Mouse (Mus musculus) kidney, adult 8-10 months (tissue): ENCODE measurements around the gene Hnrnpab.

Experiments used
- DNase-seq, 2 experiments: peaks; one replicate each; pipeline ENCODE4 v3.0.0; 2022

Hnrnpab gene

GRCm38 (mm10) chr11:51602253-51602652, 4.4 kb downstream of the Hnrnpab start:
- DNase-seq, result no peak

DNA sequence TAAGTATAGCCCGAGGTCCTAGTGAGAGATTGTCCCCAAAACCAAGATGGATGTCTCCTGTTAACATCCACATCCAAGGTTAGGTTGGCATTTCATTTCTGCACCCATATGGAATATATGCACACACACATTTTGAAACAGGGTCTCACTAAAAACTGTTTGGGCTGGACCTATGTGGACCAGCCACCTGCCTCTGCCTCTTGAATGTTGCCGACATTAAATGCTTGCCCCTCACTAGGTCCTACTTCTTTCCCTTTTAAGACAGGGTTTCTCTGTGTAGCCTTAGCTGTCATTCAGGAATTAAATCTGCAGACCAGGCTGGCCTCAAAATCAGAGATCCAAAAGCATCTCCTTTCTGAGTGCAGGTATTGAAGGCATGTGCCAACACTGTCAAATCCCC, 9.1 kb downstream of the Hnrnpab start:
- no peak for DNase-seq

DNA sequence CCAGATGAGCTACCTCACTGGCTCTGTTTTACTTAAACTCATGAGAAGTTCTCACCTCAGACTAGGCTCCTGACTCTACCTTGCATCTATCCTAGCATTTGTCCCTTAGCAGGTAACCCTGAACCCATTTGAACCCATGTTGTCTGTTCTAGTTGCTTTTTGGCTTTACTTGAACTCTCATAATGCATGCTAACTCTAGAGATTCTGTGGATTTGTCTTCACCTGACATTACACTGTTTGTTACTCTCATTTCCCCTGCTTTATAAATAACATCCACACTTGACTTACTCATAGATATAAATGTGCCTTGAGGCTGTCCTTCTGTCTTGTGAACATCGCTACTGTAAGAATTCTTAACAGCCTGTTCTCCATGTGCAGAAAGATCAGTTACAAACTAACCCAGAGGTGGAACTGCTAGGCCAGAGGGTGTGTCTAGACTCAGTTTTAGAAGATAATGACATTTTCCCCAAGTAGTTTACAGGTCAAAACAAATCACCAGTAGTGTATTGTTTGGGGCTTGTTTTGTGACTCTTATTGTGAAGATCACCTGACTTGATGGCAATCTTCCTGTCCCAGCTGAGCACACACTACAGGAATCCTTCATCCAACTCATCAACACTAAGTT, 11.1 kb downstream of the Hnrnpab start:
- no peak for DNase-seq

DNA sequence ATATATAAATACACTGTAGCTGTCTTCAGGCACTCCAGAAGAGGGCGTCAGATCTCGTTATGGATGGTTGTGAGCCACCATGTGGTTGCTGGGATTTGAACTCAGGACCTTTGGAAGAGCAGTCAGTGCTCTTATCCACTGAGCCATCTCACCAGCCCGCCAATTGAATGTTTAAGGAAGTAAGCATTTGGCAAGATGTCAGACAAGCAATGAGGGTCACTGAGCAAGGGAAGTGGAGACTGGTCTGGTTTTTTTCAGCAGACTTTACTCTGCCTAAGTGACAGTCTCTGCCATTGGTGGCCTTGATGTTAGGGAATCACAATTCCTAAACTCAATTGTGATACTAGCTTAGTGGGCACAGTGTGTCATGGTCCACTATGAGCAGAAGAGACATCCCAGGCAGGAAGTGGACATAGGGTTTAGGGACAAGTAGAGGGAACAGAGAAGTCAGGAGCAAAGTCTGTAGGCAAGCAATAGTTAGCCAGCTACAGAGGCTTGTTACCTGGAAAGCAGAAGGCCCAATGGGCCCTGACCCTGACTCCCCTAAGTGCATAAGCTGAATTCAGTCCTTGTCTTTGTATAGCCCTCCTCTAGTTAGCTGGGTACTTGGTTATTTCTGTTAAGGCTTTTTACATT, 11.8 kb downstream of the Hnrnpab start:
- DNase-seq, result no peak

DNA sequence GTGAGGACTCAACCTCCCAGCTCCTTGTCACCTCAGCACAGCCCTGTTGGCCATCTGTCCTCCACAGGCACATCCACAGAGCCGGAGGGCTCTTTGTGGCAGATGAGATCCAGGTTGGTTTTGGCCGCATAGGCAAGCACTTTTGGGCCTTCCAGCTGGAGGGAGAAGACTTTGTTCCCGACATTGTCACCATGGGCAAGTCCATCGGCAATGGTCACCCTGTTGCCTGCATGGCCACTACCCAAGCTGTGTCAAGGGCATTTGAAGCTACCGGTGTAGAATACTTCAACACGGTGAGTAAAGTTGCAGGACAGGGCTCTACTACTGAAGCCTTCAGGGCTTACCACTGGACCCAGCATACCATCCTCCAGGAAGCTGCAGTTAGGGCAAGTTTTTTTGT, 12.8 kb downstream of the Hnrnpab start:
- no peak for DNase-seq

DNA sequence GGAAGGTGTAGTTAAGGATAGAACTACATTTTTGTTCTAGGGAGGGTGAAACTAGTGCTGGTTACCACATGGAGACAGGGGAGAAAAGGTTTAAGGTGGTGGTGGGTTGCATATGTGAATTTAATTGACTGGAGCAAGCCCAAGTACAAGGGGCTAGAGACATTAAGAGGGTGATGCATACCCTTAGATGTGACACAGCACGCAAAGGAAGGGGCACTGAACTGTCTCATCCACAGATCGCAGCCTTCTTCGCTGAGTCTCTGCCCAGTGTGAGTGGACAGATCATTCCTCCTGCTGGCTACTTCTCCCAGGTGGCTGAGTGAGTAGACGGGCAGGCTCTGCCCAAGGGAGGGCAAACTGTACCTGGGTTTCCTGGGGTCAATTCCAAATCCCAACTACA, 13.3 kb downstream of the Hnrnpab start:
- DNase-seq, result no peak

DNA sequence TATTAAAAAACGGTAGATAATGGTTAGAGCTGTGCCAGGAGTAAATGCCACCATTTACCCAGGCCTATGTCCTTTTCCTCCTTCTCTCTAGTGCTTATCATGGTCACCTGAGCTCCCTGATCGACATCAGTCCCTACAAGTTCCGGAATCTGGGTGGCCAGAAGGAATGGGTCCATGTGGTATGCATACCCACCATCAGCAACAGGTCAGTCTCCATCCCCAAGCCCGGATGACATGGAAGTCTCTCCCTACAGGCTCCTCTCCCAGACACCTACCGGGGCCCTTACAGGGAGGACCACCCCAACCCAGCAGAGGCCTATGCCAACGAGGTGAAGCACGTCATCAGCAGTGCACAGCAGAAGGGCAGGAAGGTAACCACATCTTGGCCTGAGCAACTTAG, 14.7 kb downstream of the Hnrnpab start:
- DNase-seq, result no peak

- DNase-seq, result no peak
Measured at GRCm38 (mm10) chr11:51591168-51591567, 15.5 kb downstream of the Hnrnpab start.

DNA sequence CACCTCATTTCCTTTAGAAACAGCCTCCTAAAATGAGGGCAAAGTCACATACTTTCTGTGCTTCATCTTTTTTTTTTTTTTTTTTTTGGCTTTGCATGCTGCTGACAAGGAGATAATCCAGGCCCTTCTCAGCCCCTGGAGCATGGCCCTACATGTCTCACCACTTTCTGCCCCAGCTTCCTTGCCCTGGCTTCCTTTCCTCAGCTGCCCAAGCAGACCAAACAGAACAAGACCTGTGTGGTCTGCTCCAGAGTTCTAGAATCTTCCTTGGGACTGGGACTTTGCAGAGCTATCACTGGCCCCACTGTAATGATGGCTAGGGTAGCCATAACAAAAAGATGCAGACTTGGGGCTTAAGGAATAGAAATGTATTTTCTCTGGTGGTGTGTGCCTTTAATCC, 16.6 kb downstream of the Hnrnpab start:
- DNase-seq, result no peak

GRCm38 (mm10) chr11:51588833-51589232, 17.8 kb downstream of the Hnrnpab start:
- no peak for DNase-seq

DNA sequence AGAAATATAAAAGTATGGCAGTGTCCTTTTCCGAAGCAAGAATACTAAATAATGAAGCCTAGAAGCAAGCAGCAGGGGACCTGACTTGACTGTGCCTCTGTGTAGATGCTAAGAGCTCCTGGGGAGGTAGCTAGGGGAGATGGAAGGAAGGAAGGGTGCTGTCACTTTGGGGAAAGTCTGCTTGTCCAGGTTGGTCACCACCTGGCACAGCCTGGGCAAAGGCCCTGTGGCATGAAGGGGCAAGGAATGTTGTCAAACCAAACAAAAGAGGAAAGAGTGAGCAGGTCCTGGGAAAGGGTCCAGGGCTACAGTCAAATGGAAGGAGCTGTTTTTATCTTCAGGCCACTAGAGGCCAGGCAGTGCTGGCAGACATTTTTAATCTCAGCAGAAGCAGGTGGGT, 19.6 kb downstream of the Hnrnpab start:
- no peak for DNase-seq

DNA sequence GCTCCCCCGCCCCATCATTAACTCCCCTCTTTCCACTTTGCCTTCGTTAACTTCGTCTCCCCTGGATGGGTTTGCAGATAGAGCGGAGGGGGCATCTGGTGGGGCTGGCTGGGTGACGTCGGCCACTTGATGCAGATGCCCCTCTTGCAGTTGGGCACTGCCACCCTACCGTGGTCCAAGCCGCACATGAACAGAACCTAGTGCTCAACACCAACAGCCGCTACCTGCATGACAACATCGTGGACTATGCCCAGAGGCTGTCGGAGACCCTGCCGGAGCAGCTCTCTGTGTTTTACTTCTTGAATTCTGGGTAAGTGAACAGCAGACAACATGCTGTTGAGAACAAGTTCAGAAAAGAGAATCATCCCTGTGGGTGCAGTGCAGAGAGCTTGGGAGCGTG, 20.2 kb downstream of the Hnrnpab start:
- no peak for DNase-seq

DNA sequence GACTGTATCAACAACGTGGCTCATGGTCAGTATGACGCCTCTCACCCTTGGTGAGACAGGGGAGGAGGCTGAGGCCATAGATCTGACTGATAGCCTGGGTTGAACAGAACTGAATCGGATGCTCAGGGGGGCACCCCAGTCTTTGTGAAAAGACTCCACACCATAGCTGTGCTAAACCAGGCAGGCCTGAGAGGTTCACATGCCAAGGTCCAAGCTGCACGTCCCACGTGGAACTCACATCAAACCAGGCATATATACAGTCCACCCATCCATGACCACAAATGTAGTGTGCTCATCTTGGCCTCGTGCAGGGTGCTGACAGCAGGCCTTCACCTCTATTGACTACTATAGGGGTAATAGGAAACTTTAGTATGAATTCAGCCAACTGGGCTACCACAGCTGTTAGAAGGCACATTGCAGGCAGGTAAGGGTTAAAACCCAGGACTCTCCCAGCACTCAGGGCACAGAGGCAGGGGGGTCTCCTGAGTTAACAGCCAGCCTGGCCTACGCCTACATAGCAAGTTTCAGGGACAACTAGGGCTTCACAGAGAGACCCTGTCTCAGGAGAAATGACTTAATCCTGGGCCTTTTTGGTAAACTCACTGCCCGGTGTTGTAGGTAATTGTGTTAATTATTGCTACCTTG, 20.9 kb downstream of the Hnrnpab start:
- no peak for DNase-seq

- DNase-seq, result peak; percentile 98 to 99
Measured at GRCm38 (mm10) chr11:51584431-51585248, 22.0 kb downstream of the Hnrnpab start, which contains the start of gene Phykpl. Phykpl (plus strand) TSS chr11:51584757.

- no peak for DNase-seq
Measured at GRCm38 (mm10) chr11:51584057-51584430, 22.6 kb downstream of the Hnrnpab start.

DNA sequence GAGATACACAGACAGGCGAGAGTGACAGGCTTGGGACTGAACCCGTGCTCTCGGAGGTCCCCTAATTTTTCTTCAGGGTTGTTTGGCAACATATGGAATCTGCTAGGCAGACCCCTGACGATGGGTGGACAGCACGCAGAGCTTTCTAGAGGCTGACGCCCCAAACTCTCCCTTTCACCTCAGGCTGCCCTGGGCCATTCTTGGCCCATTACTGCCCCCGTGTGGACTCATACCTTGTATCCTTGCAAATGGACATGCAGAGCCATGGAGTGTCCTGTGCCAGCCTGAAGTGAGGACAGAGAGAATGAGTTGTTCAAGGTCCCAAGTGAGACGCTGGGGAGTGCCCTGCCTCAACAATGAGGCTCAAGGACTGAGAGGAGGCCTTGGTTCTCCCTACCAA, 23.9 kb downstream of the Hnrnpab start:
- DNase-seq, result peak; percentile 71 to 86

- DNase-seq, result no peak
Measured at GRCm38 (mm10) chr11:51579024-51579423, 27.6 kb downstream of the Hnrnpab start.

GRCm38 (mm10) chr11:51577587-51577986, 29.1 kb downstream of the Hnrnpab start:
- no peak for DNase-seq

GRCm38 (mm10) chr11:51576454-51576853, 30.2 kb downstream of the Hnrnpab start:
- DNase-seq, result no peak

DNA sequence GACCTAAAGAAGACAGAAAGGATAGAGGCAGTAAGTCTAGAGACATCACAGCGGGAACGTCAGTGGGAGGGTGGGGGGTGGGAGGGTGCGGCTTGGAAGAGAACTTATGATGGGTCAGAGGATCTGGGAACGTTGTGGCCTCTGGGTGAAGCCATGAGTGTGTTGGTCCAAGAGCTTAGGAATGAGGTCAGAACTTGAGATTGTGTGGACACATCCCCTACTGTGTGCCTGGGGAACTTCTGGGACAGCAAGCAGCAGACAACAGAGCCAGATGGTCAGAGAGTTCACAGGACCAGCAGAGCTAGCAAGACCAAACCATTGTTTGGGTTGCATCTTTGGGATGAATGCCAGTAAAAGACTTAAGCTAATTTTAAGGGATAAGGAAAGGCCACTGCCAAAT, 37.8 kb downstream of the Hnrnpab start:
- DNase-seq, result no peak

- DNase-seq, result no peak
Measured at GRCm38 (mm10) chr11:51565951-51566350, 40.7 kb downstream of the Hnrnpab start.

GRCm38 (mm10) chr11:51565062-51565461, 41.6 kb downstream of the Hnrnpab start:
- DNase-seq, result peak; percentile 59 to 68

- no peak for DNase-seq
Measured at GRCm38 (mm10) chr11:51563276-51563675, 43.4 kb downstream of the Hnrnpab start.

DNA sequence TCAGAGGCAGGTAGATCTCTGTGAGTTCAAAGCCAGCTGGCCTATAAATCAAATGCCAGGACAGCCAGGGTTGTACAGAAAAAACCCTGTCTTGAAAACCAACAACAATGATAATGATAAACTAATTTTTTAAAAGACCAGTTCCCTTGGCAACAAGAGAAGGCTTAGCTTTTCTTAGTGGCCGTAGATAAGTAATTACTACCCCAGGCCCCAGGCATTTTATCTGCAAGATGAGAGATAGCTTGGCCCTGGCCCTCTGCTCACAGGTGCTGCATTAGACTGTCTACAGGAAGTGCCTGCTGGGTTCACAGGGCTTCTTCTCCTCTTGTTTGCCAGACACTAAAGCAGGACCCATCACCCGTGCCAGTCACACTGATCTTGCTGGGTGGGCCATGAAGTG, 51.6 kb downstream of the Hnrnpab start:
- no peak for DNase-seq
